Mouse (Mus musculus) midbrain, embryonic 14.5 days (tissue): Measurements from ENCODE around the gene Ppif. TPM values are rescaled to one million over a fixed set of nuclear protein-coding genes. Genes with fewer than 3 reads are reported as not detected.

Experiments
- ATAC-seq: fragments of 200-750 bp; cut with Nextera tagmentation; 2 replicates; pipeline ENCODE4 v1.8.0; 2017; ENCODE audit warnings: moderate number of reproducible peaks, moderate library complexity; ENCODE audit not compliant: low FRiP score, low TSS enrichment
- DNase-seq: peaks from one replicate; pipeline ENCODE4 v3.0.0-alpha.2; 2015
- H3K27ac ChIP-seq: fragments of 300-500 bp; sonication (generic); replicated peaks from 2 replicates; pipeline ENCODE4 v1.5.1; 2014; ENCODE audit warnings: mild to moderate bottlenecking, low read depth, low read length, moderate library complexity
- H3K27me3 ChIP-seq: fragments of 300-500 bp; sonication (generic); 2 replicates; pipeline ENCODE4 v1.6.1; 2014; ENCODE audit warnings: low read length, control low read depth, mixed read lengths; ENCODE audit not compliant: control insufficient read depth, insufficient read depth
- H3K36me3 ChIP-seq: fragments of 300-500 bp; sonication (generic); 2 replicates; pipeline ENCODE4 v1.6.1; 2014; ENCODE audit warnings: low read length, control low read depth; ENCODE audit not compliant: control insufficient read depth, insufficient read depth
- H3K4me1 ChIP-seq: fragments of 300-500 bp; sonication (generic); 2 replicates; pipeline ENCODE4 v1.6.1; 2014; ENCODE audit warnings: mild to moderate bottlenecking, antibody characterized with exemption, low read length, control low read depth; ENCODE audit not compliant: control insufficient read depth, insufficient read depth
- H3K4me2 ChIP-seq: fragments of 300-500 bp; sonication (generic); 2 replicates; pipeline ENCODE4 v1.6.1; 2014; ENCODE audit warnings: mild to moderate bottlenecking, low read length, moderate library complexity
- H3K4me3 ChIP-seq: fragments of 300-500 bp; sonication (generic); replicated peaks from 2 replicates; pipeline ENCODE4 v1.5.1; 2014; ENCODE audit warnings: low read depth, low read length
- H3K9ac ChIP-seq: fragments of 300-500 bp; sonication (generic); replicated peaks from 2 replicates; pipeline ENCODE4 v1.6.1; 2014; ENCODE audit warnings: mild to moderate bottlenecking, low read length, moderate library complexity
- H3K9me3 ChIP-seq: fragments of 300-500 bp; sonication (generic); 2 replicates; pipeline ENCODE4 v1.6.1; 2016; ENCODE audit warnings: low read length, control low read depth, mixed read lengths; ENCODE audit not compliant: control insufficient read depth
- WGBS: fragments of 180-500 bp; shearing (Covaris S2); extraction: QIAGEN DNeasy Blood & Tissue Kit; methylation state at CpG from one replicate; pipeline ENCODE4 v1.1.7; 2014; 5-methylcytosine and 5-hydroxymethylcytosine counted together
- polyA plus RNA-seq: library from polyadenylated mRNA; unstranded; fragments of >200 nt; fragmentation: Nextera tagmentation; extraction: Ambion mirVana; gene quantifications from 2 replicates; pipeline ENCODE4 v1.2.1, GENCODE M21; 2014

Ppif gene
- polyA plus RNA-seq, 1 experiment from 2014 or later = 28.0 TPM

DNA sequence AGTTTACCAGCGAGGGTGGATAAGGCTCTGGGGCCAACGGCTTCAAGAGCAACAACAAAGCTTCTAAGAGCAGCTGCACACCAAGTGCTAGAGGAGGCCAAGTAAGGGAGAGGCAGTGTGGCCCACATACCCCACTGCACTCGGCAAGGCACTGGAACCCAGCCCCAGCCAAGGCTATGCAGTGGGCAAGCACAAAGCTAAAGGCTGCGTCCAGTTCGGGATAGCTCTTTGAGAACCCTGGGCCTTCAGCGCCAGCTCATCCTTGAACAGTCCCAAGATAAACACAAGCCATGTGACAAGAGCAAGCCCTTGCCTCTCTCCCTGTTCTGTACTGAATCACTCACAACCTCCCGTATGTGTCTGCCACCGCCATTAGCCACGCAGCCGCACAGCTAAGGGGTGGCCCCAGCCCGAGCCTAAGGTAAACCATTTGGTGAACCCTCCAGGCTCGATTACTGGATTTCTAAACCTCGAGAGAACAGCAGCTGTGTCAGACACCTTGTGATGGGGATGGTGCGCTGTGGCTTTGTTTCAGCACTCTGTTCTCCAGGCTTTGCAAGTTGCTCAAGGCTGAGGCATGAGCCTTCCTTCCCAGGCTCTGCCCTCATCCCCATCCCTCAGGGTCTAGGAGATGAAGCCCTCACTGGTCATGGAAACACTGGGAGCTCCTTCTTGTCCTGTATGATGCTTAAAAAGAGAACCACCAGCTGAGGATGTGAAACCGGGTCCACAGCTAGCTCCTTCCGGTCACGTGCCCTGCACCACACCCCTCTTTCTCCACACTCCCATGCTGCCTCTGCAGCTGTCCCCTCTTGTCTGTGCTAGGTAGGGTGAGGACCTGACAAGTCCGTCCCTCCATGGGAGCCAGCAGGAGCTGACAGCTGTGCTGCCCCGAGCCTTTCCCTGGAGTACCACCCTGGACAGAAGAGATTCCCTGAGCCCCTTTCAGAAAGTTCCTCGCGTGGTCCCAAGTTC lies 53.3 kb downstream of the Ppif start:
- WGBS = 81% methylated on average over 21 of the region's 21 CpGs
- no peaks in the 10 kb centered on the region for H3K27me3 ChIP-seq
- DNase-seq = no peak

GRCm38 (mm10) chr14:25747996-25748756 lies 54.2 kb downstream of the Ppif start:
- H3K9ac ChIP-seq = no peak overlapping the region
- no peak overlapping the region for H3K4me3 ChIP-seq
- ATAC-seq (no peak), DNase-seq (no peak)
- no peak overlapping the region for H3K27ac ChIP-seq
- H3K4me2 ChIP-seq = no peak overlapping the region
- WGBS = 79% methylated on average over 7 of the region's 7 CpGs
- H3K27me3 ChIP-seq = no peaks in the 10 kb centered on the region
- H3K9me3 ChIP-seq = no peaks in the 10 kb centered on the region
- no peaks in the 10 kb centered on the region for H3K36me3 ChIP-seq
- H3K4me1 ChIP-seq = no peaks in the 10 kb centered on the region

More for the DNA sequence above, 53.3 kb downstream of the Ppif start:
- Histone ChIP-seq H3K4me3 (no peak overlapping the region), H3K4me1 (no peaks in the 10 kb centered on the region), H3K9me3 (no peaks in the 10 kb centered on the region), H3K9ac (no peak overlapping the region), H3K4me2 (no peak overlapping the region), H3K36me3 (no peaks in the 10 kb centered on the region), H3K27ac (no peak overlapping the region)
- ATAC-seq = no peak

GRCm38 (mm10) chr14:25749143-25749909 lies 55.4 kb downstream of the Ppif start:
- Histone ChIP-seq H3K27me3 (no peaks in the 10 kb centered on the region), H3K27ac (no peak overlapping the region), H3K4me1 (peaks cover under 1% of the 10 kb centered on the region), H3K36me3 (no peaks in the 10 kb centered on the region), H3K9me3 (no peaks in the 10 kb centered on the region), H3K9ac (no peak overlapping the region), H3K4me3 (no peak overlapping the region), H3K4me2 (no peak overlapping the region)
- no peak for ATAC-seq
- 57% methylated on average over 13 of the region's 13 CpGs for WGBS
- no peak for DNase-seq

Other genes with a start within 250 kb of the Ppif start
- 73.1 and 91.0 TPM in 2 replicates for gene Zmiz1, start 235.0 kb upstream of the Ppif start, polyA plus RNA-seq
- 8.1 and 13.6 TPM in 2 replicates for gene Zcchc24, start 74.9 kb downstream of the Ppif start, polyA plus RNA-seq
- 0.42 and 2.4 TPM in 2 replicates for gene Anxa11, start 148.0 kb downstream of the Ppif start, polyA plus RNA-seq
- not detected in 2 replicates for gene Plac9a, start 208.9 kb downstream of the Ppif start, polyA plus RNA-seq
- gene Tmem254a, start 233.5 kb downstream of the Ppif start, polyA plus RNA-seq = 2.9 and 4.7 TPM in 2 replicates
- gene Cphx1, start 244.2 kb downstream of the Ppif start, polyA plus RNA-seq = not detected in 2 replicates